ENCODE assay signal across 13 mouse cellular contexts in genomic region chr3:89385451-89385850, GRCm38 (mm10). TPM values are rescaled to one million over a fixed set of nuclear protein-coding genes. Genes with fewer than 3 reads are reported as not detected.
A peak's percentile ranks its signal among the peaks of the same experiment; 100 is the strongest.
DNase-seq lines count a peak whose midpoint lies in the region; ATAC-seq and TF ChIP-seq lines count a peak whose summit lies in the region.
"Had no signal": no experiment of that assay in that cellular context is flagged by ENCODE, and none has a peak within 500 bp of the region (broad histone marks: within the 10 kb centered on the region; RNA-seq: fewer than 3 reads in every experiment).

No protein-coding gene starts in this region.

- H3K9me3 ChIP-seq in kidney, postnatal 0 days (replicated peaks; ENCODE audit: low read length): no peaks in the 10 kb centered on the region
- no peaks in the 10 kb centered on the region for H3K9me3 ChIP-seq in kidney, embryonic 16.5 days (ENCODE audit: low read length)
- no peaks in the 10 kb centered on the region for H3K9me3 ChIP-seq in limb, embryonic 15.5 days
- H3K9me3 ChIP-seq in stomach, postnatal 0 days (ENCODE audit: control insufficient read depth, low read length): no peaks in the 10 kb centered on the region

- H3K36me3 ChIP-seq in kidney, postnatal 0 days (ENCODE audit: insufficient read depth, low read length): 0 out of 2 replicates have a peak, but pooled peaks cover 5% of the 10 kb centered on the region
- peaks cover 7% of the 10 kb centered on the region; the same call in 1 of the 2 replicates for H3K36me3 ChIP-seq in kidney, embryonic 16.5 days (ENCODE audit: insufficient read depth, low read length)
- peaks cover 5% of the 10 kb centered on the region; the same call in 1 of the 2 replicates for H3K36me3 ChIP-seq in limb, embryonic 15.5 days
- peaks cover 3% of the 10 kb centered on the region for H3K36me3 ChIP-seq in stomach, postnatal 0 days (ENCODE audit: control insufficient read depth, insufficient read depth, low read length)

- no peak for TF ChIP-seq CTCF in kidney, postnatal 0 days (IDR thresholded peaks at IDR 0.05; ENCODE audit: low read depth)
- no peak for TF ChIP-seq CTCF in bone marrow, adult 2 months (IDR thresholded peaks at IDR 0.05; ENCODE audit: control insufficient read depth, insufficient read depth, low read length)
- no peak for TF ChIP-seq CTCF in stomach, postnatal 0 days (IDR thresholded peaks at IDR 0.05; ENCODE audit: low read depth)

- H3K4me3 ChIP-seq in kidney, postnatal 0 days (replicated peaks; ENCODE audit: low read depth, low read length): no peak overlapping the region
- H3K4me3 ChIP-seq in kidney, embryonic 16.5 days (ENCODE audit: low read length): no peak overlapping the region
- peak overlapping the region; percentile 54 for H3K4me3 ChIP-seq in bone marrow, adult 2 months (replicated peaks; ENCODE audit: control insufficient read depth, low read depth, low read length)
- no peak overlapping the region for H3K4me3 ChIP-seq in limb, embryonic 15.5 days
- H3K4me3 ChIP-seq in stomach, postnatal 0 days (ENCODE audit: low read depth, low read length): no peak overlapping the region
- H3K4me3 ChIP-seq: left cerebral cortex, adult 2 months had no signal

- DNase-seq in kidney, postnatal 0 days (ENCODE audit: low spot score): no peak
- no peak for DNase-seq in stomach, postnatal 0 days (ENCODE audit: low spot score)
- no peak for DNase-seq in right cerebral cortex, adult 18-20 months
- no peak for DNase-seq in adrenal gland, adult 2 months
- DNase-seq in right cerebral cortex, postnatal 4 days: no peak
- DNase-seq: cerebellum, adult 11 months had no signal

- TF ChIP-seq EP300 in stomach, postnatal 0 days (optimal IDR thresholded peaks at IDR 0.05): no peak

- 0 out of 2 replicates have a peak, but pooled peaks cover 11% of the 10 kb centered on the region for H3K4me1 ChIP-seq in kidney, postnatal 0 days (replicated peaks; ENCODE audit: insufficient read depth, low read length)
- peaks cover 37% of the 10 kb centered on the region for H3K4me1 ChIP-seq in kidney, embryonic 16.5 days (ENCODE audit: insufficient read depth, low read length)
- H3K4me1 ChIP-seq in bone marrow, adult 2 months (ENCODE audit: control insufficient read depth, insufficient read depth, low read length): peaks cover 2% of the 10 kb centered on the region
- peaks cover 47% of the 10 kb centered on the region for H3K4me1 ChIP-seq in limb, embryonic 15.5 days
- H3K4me1 ChIP-seq in stomach, postnatal 0 days (replicated peaks; ENCODE audit: control insufficient read depth, insufficient read depth): peaks cover 7% of the 10 kb centered on the region

- 0 out of 2 replicates have a peak overlapping the region, but pooled peaks have one; percentile 22 for H3K27ac ChIP-seq in kidney, postnatal 0 days
- H3K27ac ChIP-seq in kidney, embryonic 16.5 days (ENCODE audit: low read length): no peak overlapping the region
- H3K27ac ChIP-seq in bone marrow, adult 2 months (ENCODE audit: control insufficient read depth, insufficient read depth, low read depth, low read length, poor library complexity): peak overlapping the region; percentile 75
- H3K27ac ChIP-seq in limb, embryonic 15.5 days: peak overlapping the region; percentile 50; the same call in 1 of the 2 replicates
- peak overlapping the region; percentile 79 for H3K27ac ChIP-seq in stomach, postnatal 0 days (replicated peaks)
- H3K27ac ChIP-seq: left cerebral cortex, adult 2 months had no signal

- no peaks in the 10 kb centered on the region for H3K27me3 ChIP-seq in kidney, postnatal 0 days (ENCODE audit: insufficient read depth, low read length)
- no peaks in the 10 kb centered on the region for H3K27me3 ChIP-seq in kidney, embryonic 16.5 days (ENCODE audit: insufficient read depth, low read length)
- H3K27me3 ChIP-seq in limb, embryonic 15.5 days: no peaks in the 10 kb centered on the region
- no peaks in the 10 kb centered on the region for H3K27me3 ChIP-seq in stomach, postnatal 0 days (ENCODE audit: control insufficient read depth, insufficient read depth, low read length)

- H3K9ac ChIP-seq in kidney, postnatal 0 days (ENCODE audit: low read depth, low read length): no peak overlapping the region
- H3K9ac ChIP-seq in kidney, embryonic 16.5 days (replicated peaks; ENCODE audit: low read length): no peak overlapping the region
- no peak overlapping the region for H3K9ac ChIP-seq in limb, embryonic 15.5 days
- no peak overlapping the region for H3K9ac ChIP-seq in stomach, postnatal 0 days (ENCODE audit: low read length)

- H3K4me2 ChIP-seq in kidney, postnatal 0 days (ENCODE audit: low read length): no peak overlapping the region
- no peak overlapping the region for H3K4me2 ChIP-seq in kidney, embryonic 16.5 days (replicated peaks; ENCODE audit: low read depth, low read length)
- H3K4me2 ChIP-seq in limb, embryonic 15.5 days: no peak overlapping the region
- peak overlapping the region; percentile 23 for H3K4me2 ChIP-seq in stomach, postnatal 0 days (replicated peaks; ENCODE audit: low read depth)

- WGBS in kidney, postnatal 0 days: 53% methylated on average over 11 of the region's 11 CpGs
- WGBS in kidney, embryonic 16.5 days: 50% methylated on average over 7 of the region's 11 CpGs
- WGBS in bone marrow, adult 2 months: 7% methylated on average over 11 of the region's 11 CpGs
- 42% methylated on average over 11 of the region's 11 CpGs for WGBS in limb, embryonic 15.5 days
- 53% methylated on average over 10 of the region's 11 CpGs for WGBS in stomach, postnatal 0 days

- ATAC-seq in kidney, postnatal 0 days (replicated peaks; ENCODE audit: low FRiP score, low read depth): no peak
- ATAC-seq in kidney, embryonic 16.5 days (ENCODE audit: low FRiP score, low TSS enrichment): no peak
- ATAC-seq in limb, embryonic 15.5 days (ENCODE audit: insufficient number of reproducible peaks, low FRiP score, low TSS enrichment, low read depth): no peak
- no peak for ATAC-seq in stomach, postnatal 0 days (ENCODE audit: low FRiP score, low TSS enrichment)

- TF ChIP-seq POLR2A in bone marrow, adult 2 months (IDR thresholded peaks at IDR 0.05; ENCODE audit: borderline replicate concordance, control insufficient read depth, low read depth, low read length): peak; percentile 40; the same call in 1 of the 2 replicates

RNA-seq across cellular contexts. Expression of gene Zbtb7b, which starts 9.1 kb away (rescaled TPM):
- polyA plus RNA-seq in kidney, postnatal 0 days (2015; fragmentation: Nextera tagmentation; extraction: Ambion mirVana): 4.3 TPM in 2 replicates
- 3.3 and 3.5 TPM in 2 replicates for polyA plus RNA-seq in kidney, embryonic 16.5 days (2015; fragmentation: Nextera tagmentation; extraction: Ambion mirVana)
- polyA plus RNA-seq in bone marrow, adult 2 months (2011; ENCODE audit: insufficient read depth, insufficient read length, low replicate concordance, missing spikeins): 20.8 and 40.2 TPM in 2 replicates
- 7.0 and 7.2 TPM in 2 replicates for polyA plus RNA-seq in limb, embryonic 15.5 days (2015; fragmentation: Nextera tagmentation; extraction: Ambion mirVana)
- polyA plus RNA-seq in stomach, postnatal 0 days (2015; fragmentation: Nextera tagmentation; extraction: Ambion mirVana): 7.9 and 9.1 TPM in 2 replicates
- total RNA-seq in adrenal gland, adult 2 months (2021): 100 to 1,000 TPM in 1 of 2 experiments, 10 to 100 TPM in 1; 84.0 to 102 TPM
- polyA plus RNA-seq in adrenal gland, adult 2 months (2012; rRNA removed): 117 and 121 TPM in 2 replicates

RNA-seq across cellular contexts. Expression of gene Lenep, which starts 17.1 kb away (rescaled TPM):
- polyA plus RNA-seq in kidney, postnatal 0 days (2015; fragmentation: Nextera tagmentation; extraction: Ambion mirVana): 0.16 TPM in 1 of 2 replicates, not detected in the other
- 0.18 and 1.3 TPM in 2 replicates for polyA plus RNA-seq in kidney, embryonic 16.5 days (2015; fragmentation: Nextera tagmentation; extraction: Ambion mirVana)
- 0.92 TPM in 1 of 2 replicates, not detected in the other for polyA plus RNA-seq in bone marrow, adult 2 months (2011; ENCODE audit: insufficient read depth, insufficient read length, low replicate concordance, missing spikeins)
- polyA plus RNA-seq in limb, embryonic 15.5 days (2015; fragmentation: Nextera tagmentation; extraction: Ambion mirVana): not detected in 2 replicates
- not detected in 2 replicates for polyA plus RNA-seq in stomach, postnatal 0 days (2015; fragmentation: Nextera tagmentation; extraction: Ambion mirVana)
- total RNA-seq in adrenal gland, adult 2 months (2021): 1 to 10 TPM; 1.7 to 1.8 TPM
- 0.58 TPM in 1 of 2 replicates, not detected in the other for polyA plus RNA-seq in adrenal gland, adult 2 months (2012; rRNA removed)
- polyA plus RNA-seq: heart, embryonic 16.5 days; kidney, embryonic 14.5 days had no signal

RNA-seq across cellular contexts. Expression of gene Dcst1, which starts 20.4 kb away (rescaled TPM):
- 6.2 TPM in 2 replicates for polyA plus RNA-seq in kidney, postnatal 0 days (2015; fragmentation: Nextera tagmentation; extraction: Ambion mirVana)
- 2.9 and 3.3 TPM in 2 replicates for polyA plus RNA-seq in kidney, embryonic 16.5 days (2015; fragmentation: Nextera tagmentation; extraction: Ambion mirVana)
- 1.3 TPM in 1 of 2 replicates, not detected in the other for polyA plus RNA-seq in bone marrow, adult 2 months (2011; ENCODE audit: insufficient read depth, insufficient read length, low replicate concordance, missing spikeins)
- polyA plus RNA-seq in limb, embryonic 15.5 days (2015; fragmentation: Nextera tagmentation; extraction: Ambion mirVana): 0.52 and 0.76 TPM in 2 replicates
- 0.29 and 0.36 TPM in 2 replicates for polyA plus RNA-seq in stomach, postnatal 0 days (2015; fragmentation: Nextera tagmentation; extraction: Ambion mirVana)
- total RNA-seq in adrenal gland, adult 2 months (2021): under 1 TPM in 1 of 2 experiments, not detected in 1; 0.41 TPM
- 0.46 and 0.53 TPM in 2 replicates for polyA plus RNA-seq in adrenal gland, adult 2 months (2012; rRNA removed)
- total RNA-seq: neutrophil, adult 5-6 weeks had no signal

RNA-seq across cellular contexts. Expression of gene Dcst2, which starts 23.7 kb away (rescaled TPM):
- polyA plus RNA-seq in kidney, postnatal 0 days (2015; fragmentation: Nextera tagmentation; extraction: Ambion mirVana): 0.57 and 0.62 TPM in 2 replicates
- 0.32 and 0.35 TPM in 2 replicates for polyA plus RNA-seq in kidney, embryonic 16.5 days (2015; fragmentation: Nextera tagmentation; extraction: Ambion mirVana)
- polyA plus RNA-seq in bone marrow, adult 2 months (2011; ENCODE audit: insufficient read depth, insufficient read length, low replicate concordance, missing spikeins): 0.56 TPM in 1 of 2 replicates, not detected in the other
- 0.20 and 0.23 TPM in 2 replicates for polyA plus RNA-seq in limb, embryonic 15.5 days (2015; fragmentation: Nextera tagmentation; extraction: Ambion mirVana)
- 0.33 and 0.41 TPM in 2 replicates for polyA plus RNA-seq in stomach, postnatal 0 days (2015; fragmentation: Nextera tagmentation; extraction: Ambion mirVana)
- 1 to 10 TPM in 1 of 2 experiments, under 1 TPM in 1; 0.40 to 1.3 TPM for total RNA-seq in adrenal gland, adult 2 months (2021)
- 0.61 and 1.2 TPM in 2 replicates for polyA plus RNA-seq in adrenal gland, adult 2 months (2012; rRNA removed)
- total RNA-seq: neutrophil, adult 5-6 weeks had no signal
- polyA plus RNA-seq: heart, embryonic 16.5 days had no signal

RNA-seq across cellular contexts. Expression of gene Flad1, which starts 26.2 kb away (rescaled TPM):
- 28.8 and 29.8 TPM in 2 replicates for polyA plus RNA-seq in kidney, postnatal 0 days (2015; fragmentation: Nextera tagmentation; extraction: Ambion mirVana)
- 35.0 and 39.3 TPM in 2 replicates for polyA plus RNA-seq in kidney, embryonic 16.5 days (2015; fragmentation: Nextera tagmentation; extraction: Ambion mirVana)
- 9.7 and 17.6 TPM in 2 replicates for polyA plus RNA-seq in bone marrow, adult 2 months (2011; ENCODE audit: insufficient read depth, insufficient read length, low replicate concordance, missing spikeins)
- polyA plus RNA-seq in limb, embryonic 15.5 days (2015; fragmentation: Nextera tagmentation; extraction: Ambion mirVana): 27.1 and 31.0 TPM in 2 replicates
- 20.9 and 22.6 TPM in 2 replicates for polyA plus RNA-seq in stomach, postnatal 0 days (2015; fragmentation: Nextera tagmentation; extraction: Ambion mirVana)
- 10 to 100 TPM; 32.2 to 50.7 TPM for total RNA-seq in adrenal gland, adult 2 months (2021)
- 33.2 and 45.2 TPM in 2 replicates for polyA plus RNA-seq in adrenal gland, adult 2 months (2012; rRNA removed)
